ENCODE assay signal across 10 mouse cellular contexts in the genomic region with DNA sequence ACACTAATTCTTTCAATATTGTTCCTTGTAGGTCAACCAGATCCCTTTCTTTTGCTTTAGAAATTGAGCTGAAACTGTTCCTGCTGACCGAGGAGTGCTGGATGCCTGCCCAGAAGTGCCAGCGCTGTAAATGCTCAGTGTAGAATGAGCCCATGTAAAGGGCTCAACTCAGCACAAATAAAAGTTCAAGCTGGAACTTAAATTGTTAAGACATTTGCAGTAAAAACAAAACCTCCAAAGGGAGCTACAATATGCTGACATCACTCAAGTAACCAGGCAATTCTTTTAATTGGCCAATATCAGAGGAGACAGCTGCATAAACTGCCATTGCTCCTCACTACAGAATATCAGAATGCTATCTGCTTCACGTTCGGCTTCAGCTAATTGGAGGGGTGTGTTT. TPM values are rescaled to one million over a fixed set of nuclear protein-coding genes. Genes with fewer than 3 reads are reported as not detected.
DNase-seq lines count a peak whose midpoint lies in the region; ATAC-seq lines count a peak whose summit lies in the region.
"Had no signal": no experiment of that assay in that cellular context is flagged by ENCODE, and none has a peak within 500 bp of the region (broad histone marks: within the 10 kb centered on the region; RNA-seq: fewer than 3 reads in every experiment).

No protein-coding gene starts in this region.

- H3K36me3 ChIP-seq in heart, embryonic 12.5 days, result peaks cover 32% of the 10 kb centered on the region
- peaks cover 45% of the 10 kb centered on the region for H3K36me3 ChIP-seq in neural tube, embryonic 13.5 days

- no peak overlapping the region for H3K4me3 ChIP-seq in heart, embryonic 12.5 days
- H3K4me3 ChIP-seq in neural tube, embryonic 13.5 days, result no peak overlapping the region
- H3K4me3 ChIP-seq: erythroblast, embryonic 14.5 days; megakaryocyte, embryonic 14.5 days had no signal

- no peak overlapping the region for H3K4me2 ChIP-seq in heart, embryonic 12.5 days
- no peak overlapping the region for H3K4me2 ChIP-seq in neural tube, embryonic 13.5 days

- WGBS in heart, embryonic 12.5 days, result 40% methylated on average over 4 of the region's 4 CpGs
- WGBS in neural tube, embryonic 13.5 days, result 61% methylated on average over 4 of the region's 4 CpGs

- H3K27me3 ChIP-seq in heart, embryonic 12.5 days (replicated peaks), result no peaks in the 10 kb centered on the region
- no peaks in the 10 kb centered on the region for H3K27me3 ChIP-seq in neural tube, embryonic 13.5 days
- H3K27me3 ChIP-seq: megakaryocyte, embryonic 14.5 days had no signal

- intact Hi-C loops in heart, postnatal 14 days (cut with DNase I), result no loop called here

- no peak for ATAC-seq in heart, embryonic 12.5 days (ENCODE audit: insufficient number of reproducible peaks, low FRiP score)
- ATAC-seq in neural tube, embryonic 13.5 days (ENCODE audit: low read depth), result peak; percentile 57; the same call in 1 of the 2 replicates

- H3K4me1 ChIP-seq in heart, embryonic 12.5 days (replicated peaks), result no peaks in the 10 kb centered on the region
- H3K4me1 ChIP-seq in neural tube, embryonic 13.5 days (replicated peaks), result peaks cover 17% of the 10 kb centered on the region

- peak; percentile 64 for DNase-seq in adrenal gland, postnatal 25 days
- no peak for DNase-seq in adrenal gland, adult 8-10 months
- DNase-seq in heart, postnatal 14 days, result peak; percentile 25 to 28
- DNase-seq in neural tube, embryonic 10.5 days (ENCODE audit: extremely low spot score, low spot score), result no peak
- DNase-seq in right cerebral cortex, adult 2 months (ENCODE audit: low spot score in 2 of 2), result peak; percentile 54 to 57
- DNase-seq in thymus, postnatal 25 days, result no peak

- no peak overlapping the region for H3K27ac ChIP-seq in heart, embryonic 12.5 days (ENCODE audit: poor library complexity, severe bottlenecking)
- peak overlapping the region; percentile 28; the same call in 1 of the 2 replicates for H3K27ac ChIP-seq in neural tube, embryonic 13.5 days (replicated peaks)

- H3K9me3 ChIP-seq in heart, embryonic 12.5 days (replicated peaks), result 0 out of 2 replicates have a peak, but pooled peaks cover 3% of the 10 kb centered on the region
- no peaks in the 10 kb centered on the region for H3K9me3 ChIP-seq in neural tube, embryonic 13.5 days
- H3K9me3 ChIP-seq: megakaryocyte, embryonic 14.5 days had no signal

- H3K9ac ChIP-seq in heart, embryonic 12.5 days, result no peak overlapping the region
- H3K9ac ChIP-seq in neural tube, embryonic 13.5 days, result no peak overlapping the region

RNA-seq across cellular contexts. Expression of gene Nkiras1, which starts 7.5 kb away (rescaled TPM):
- 24.3 and 26.0 TPM in 2 replicates for total RNA-seq in adrenal gland, postnatal 25 days (2021)
- total RNA-seq in adrenal gland, adult 8-10 months (2022), result 10 to 100 TPM; 24.8 to 27.4 (median 26.1) TPM
- 10 to 100 TPM; 34.6 to 36.3 TPM for total RNA-seq in heart, postnatal 14 days (2021)
- 18.5 and 19.1 TPM in 2 replicates for polyA plus RNA-seq in heart, embryonic 12.5 days (2016; fragmentation: Nextera tagmentation; extraction: Ambion mirVana)
- 47.9 and 53.3 TPM in 2 replicates for polyA plus RNA-seq in neural tube, embryonic 13.5 days (2015; fragmentation: Nextera tagmentation; extraction: Ambion mirVana)

RNA-seq across cellular contexts. Expression of gene Rpl15, which starts 7.8 kb away (rescaled TPM):
- 574 and 813 TPM in 2 replicates for total RNA-seq in adrenal gland, postnatal 25 days (2021)
- 100 to 1,000 TPM; 673 to 753 (median 717) TPM for total RNA-seq in adrenal gland, adult 8-10 months (2022)
- 100 to 1,000 TPM; 622 to 682 TPM for total RNA-seq in heart, postnatal 14 days (2021)
- 293 and 314 TPM in 2 replicates for polyA plus RNA-seq in heart, embryonic 12.5 days (2016; fragmentation: Nextera tagmentation; extraction: Ambion mirVana)
- polyA plus RNA-seq in neural tube, embryonic 13.5 days (2015; fragmentation: Nextera tagmentation; extraction: Ambion mirVana), result 273 and 319 TPM in 2 replicates

RNA-seq across cellular contexts. Expression of gene Nr1d2, which starts 24.5 kb away (rescaled TPM):
- total RNA-seq in adrenal gland, postnatal 25 days (2021), result 98.2 and 125 TPM in 2 replicates
- total RNA-seq in adrenal gland, adult 8-10 months (2022), result 100 to 1,000 TPM in 3 of 4 experiments, 10 to 100 TPM in 1; 98.8 to 150 (median 116) TPM
- total RNA-seq in heart, postnatal 14 days (2021), result 10 to 100 TPM; 56.8 to 60.5 TPM
- polyA plus RNA-seq in heart, embryonic 12.5 days (2016; fragmentation: Nextera tagmentation; extraction: Ambion mirVana), result 14.3 and 14.7 TPM in 2 replicates
- polyA plus RNA-seq in neural tube, embryonic 13.5 days (2015; fragmentation: Nextera tagmentation; extraction: Ambion mirVana), result 3.9 and 4.5 TPM in 2 replicates
- polyA plus RNA-seq: erythroblast, embryonic 14.5 days had no signal

Comparison
In these comparisons a context has a peak if more than half of its experiments do, and no peak if none do; other contexts are left out.
1. DNase-seq: peak in adrenal gland, postnatal 25 days (single experiment), heart, postnatal 14 days (2 of 2) and right cerebral cortex, adult 2 months (2 of 2); none in adrenal gland, adult 8-10 months (single experiment), neural tube, embryonic 10.5 days (single experiment) and thymus, postnatal 25 days (single experiment).